Mouse (Mus musculus) testis, adult 10 weeks (tissue): ENCODE measurements around the gene Astn1. TPM values are rescaled to one million over a fixed set of nuclear protein-coding genes. Genes with fewer than 3 reads are reported as not detected.

Experiments used
- polyA plus RNA-seq: library from polyadenylated mRNA; stranded (reverse); fragments of 350-450 nt; fragmentation: Illumina TruSeq; extraction: RNeasy Lipid Tissue Mini Kit (QIAGEN cat#74804); gene quantifications from one replicate; pipeline ENCODE4 v1.2.3, GENCODE M21; 2014; ENCODE audit warnings: low read depth, low replicate concordance

Gene Astn1
- polyA plus RNA-seq = 0.03 TPM

DNA sequence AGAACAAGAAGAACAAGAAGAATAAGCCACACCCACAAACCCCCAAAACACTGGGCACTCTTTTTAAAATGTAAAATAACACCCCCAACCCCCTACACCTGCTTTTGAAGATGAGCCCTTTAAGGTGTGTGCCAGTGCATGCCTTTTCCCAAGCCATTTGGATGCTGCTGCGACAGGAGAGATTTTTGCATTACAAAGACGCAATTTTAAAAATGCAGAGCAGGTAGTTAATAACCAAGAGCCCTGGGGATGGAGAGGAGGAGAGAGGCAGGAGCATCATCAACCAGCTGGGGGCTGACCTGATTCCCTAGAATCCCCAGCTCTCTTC is at the start of gene Astn1:
Gene Astn1, plus strand, starts transcription at position 310 of the 328 bp plus-strand sequence.

DNA sequence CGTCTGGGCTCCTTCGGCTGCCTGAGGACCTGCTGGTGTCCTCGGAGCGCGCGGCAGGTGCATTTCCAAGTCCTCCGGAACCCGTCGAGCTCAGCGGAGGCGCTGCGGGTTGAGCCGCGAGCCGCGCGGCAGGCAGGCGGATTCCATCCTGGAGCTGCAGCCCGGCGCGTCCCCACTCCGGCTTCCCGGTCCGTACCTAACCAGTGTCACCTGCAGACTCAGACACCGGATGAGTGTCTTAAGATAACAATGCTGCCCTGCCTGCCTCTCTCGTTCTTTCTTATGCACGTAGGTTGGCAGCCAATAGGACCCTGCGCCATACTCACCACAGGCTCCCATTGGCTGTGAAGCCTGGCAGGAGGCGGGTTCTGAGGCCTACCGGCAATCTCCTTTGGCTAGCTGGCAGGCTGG is 6.0 kb upstream of the Astn1 start, which contains the start of gene Brinp2:
Gene Brinp2, minus strand, starts transcription at position 276 of the 411 bp plus-strand sequence.

Other genes starting within 250 kb of the Astn1 start
- not detected for gene Brinp2, start 5.9 kb upstream of the Astn1 start, polyA plus RNA-seq